Mouse (Mus musculus) layer of hippocampus, postnatal 10 days (tissue): ENCODE data around the gene Arap1. TPM values are rescaled to one million over a fixed set of nuclear protein-coding genes. Genes with fewer than 3 reads are reported as not detected.

Experiments used
- DNase-seq, 2 experiments: peaks; one replicate each; pipeline ENCODE4 v3.0.0; 2021; ENCODE audit warnings: low spot score in 2 of 2
- total RNA-seq, 2 experiments: library from RNA; stranded (reverse); gene quantifications; 2 replicates each; pipeline ENCODE4 v1.2.3; 2021

Arap1 gene
- total RNA-seq, 2 experiments from 2014 or later = 19.1 to 24.0 TPM

- no peak for DNase-seq
Observed at GRCm38 (mm10) chr7:101435038-101435437, 87.2 kb downstream of the Arap1 start.

- DNase-seq = no peak
Observed at GRCm38 (mm10) chr7:101437876-101438275, 90.0 kb downstream of the Arap1 start.

GRCm38 (mm10) chr7:101443093-101443492 lies 95.2 kb downstream of the Arap1 start:
- DNase-seq = no peak

GRCm38 (mm10) chr7:101444211-101444610 lies 96.3 kb downstream of the Arap1 start:
- no peak for DNase-seq

GRCm38 (mm10) chr7:101449855-101450254 lies 102.0 kb downstream of the Arap1 start:
- DNase-seq = no peak

GRCm38 (mm10) chr7:101450422-101451401 lies 102.8 kb downstream of the Arap1 start:
- DNase-seq = peak; percentile 95

- no peak for DNase-seq
Observed at GRCm38 (mm10) chr7:101452669-101453068, 104.8 kb downstream of the Arap1 start.

GRCm38 (mm10) chr7:101453296-101453695 lies 105.4 kb downstream of the Arap1 start:
- no peak for DNase-seq

DNA sequence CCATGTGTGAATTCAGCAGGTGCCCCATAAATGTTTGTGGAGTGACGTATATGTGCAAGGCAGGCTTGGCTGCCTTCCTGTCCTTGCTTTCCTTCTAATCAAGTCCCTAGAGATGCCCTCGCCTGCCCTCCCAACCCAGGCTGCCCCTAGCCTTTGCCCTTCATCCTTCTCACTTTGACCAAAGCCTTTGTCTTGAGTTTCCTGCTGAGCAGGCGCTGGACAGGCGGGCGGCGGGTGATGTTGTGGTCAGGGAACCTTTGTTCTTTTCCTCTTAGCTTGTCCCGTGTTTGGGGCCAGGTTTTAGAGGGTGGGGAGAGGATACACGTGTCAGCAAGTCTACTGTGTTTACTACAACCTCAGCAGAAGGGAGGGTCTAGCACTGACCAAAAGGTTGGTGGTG lies 105.9 kb downstream of the Arap1 start:
- DNase-seq = no peak

DNA sequence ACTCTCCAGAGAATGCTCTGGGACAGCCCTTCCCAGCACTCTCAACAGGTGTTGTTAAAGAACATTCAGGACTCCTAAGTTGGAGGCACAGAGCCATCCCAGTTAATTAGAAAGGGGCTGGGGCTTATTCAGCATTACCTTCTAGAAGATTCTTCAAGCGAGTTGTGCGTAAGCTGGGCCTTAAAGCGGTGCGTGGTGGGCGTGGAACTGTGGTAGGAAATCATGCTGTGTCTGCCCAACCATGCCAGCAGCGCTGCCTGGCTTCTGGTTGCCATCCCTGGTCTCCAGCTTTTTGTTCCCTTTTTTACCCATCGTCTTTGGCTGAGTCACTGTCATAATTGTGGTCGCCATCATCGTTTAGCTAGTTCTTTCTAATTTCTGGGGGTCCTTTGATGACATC lies 106.6 kb downstream of the Arap1 start:
- DNase-seq = no peak

- DNase-seq = peak in 1 of 2 experiments; percentile 23
Observed at GRCm38 (mm10) chr7:101455141-101455540, 107.3 kb downstream of the Arap1 start.

GRCm38 (mm10) chr7:101456318-101456717 lies 108.5 kb downstream of the Arap1 start:
- DNase-seq = no peak

DNA sequence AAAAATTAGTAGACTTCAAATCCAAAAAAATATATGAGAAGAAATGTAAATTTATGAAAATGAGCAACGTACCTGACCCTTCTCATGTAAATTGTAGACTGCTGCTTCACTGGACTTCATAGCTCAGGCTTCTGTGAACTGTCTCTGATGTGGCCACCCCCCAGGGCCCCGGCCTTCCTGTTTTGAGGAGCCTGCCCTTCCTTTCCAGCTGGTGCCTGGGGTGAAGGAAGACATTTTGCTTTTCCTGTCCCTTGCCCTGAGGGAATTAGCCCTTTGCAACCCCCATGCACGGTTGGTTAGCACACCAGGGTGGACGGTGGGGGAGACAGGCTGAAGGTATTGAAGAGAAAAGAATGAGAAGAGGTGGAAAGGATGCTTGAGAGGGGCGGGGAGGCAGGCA lies 108.9 kb downstream of the Arap1 start:
- no peak for DNase-seq

DNA sequence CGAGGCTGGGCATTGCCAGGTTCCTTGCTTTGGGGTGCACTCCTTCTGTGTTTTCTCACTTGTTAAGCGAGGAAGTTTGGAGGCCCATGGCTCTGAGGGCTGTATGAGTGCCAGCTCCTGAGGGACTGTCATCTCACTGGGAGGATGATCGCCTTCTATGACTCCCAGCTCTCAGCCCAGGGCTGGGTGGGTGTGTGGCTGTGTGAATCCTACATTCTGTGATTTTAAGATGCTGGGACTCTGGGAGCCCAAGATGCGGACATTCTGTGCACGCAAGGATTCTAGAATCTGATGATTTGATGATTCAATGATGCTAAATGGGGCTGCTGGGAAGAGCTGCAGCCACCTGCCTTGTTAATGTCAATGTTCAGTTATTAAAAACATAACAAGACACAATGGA lies 109.4 kb downstream of the Arap1 start:
- DNase-seq = no peak

- DNase-seq = no peak
Observed at GRCm38 (mm10) chr7:101457801-101458200, 109.9 kb downstream of the Arap1 start.

- no peak for DNase-seq
Observed at GRCm38 (mm10) chr7:101458278-101458781, 110.5 kb downstream of the Arap1 start.

DNA sequence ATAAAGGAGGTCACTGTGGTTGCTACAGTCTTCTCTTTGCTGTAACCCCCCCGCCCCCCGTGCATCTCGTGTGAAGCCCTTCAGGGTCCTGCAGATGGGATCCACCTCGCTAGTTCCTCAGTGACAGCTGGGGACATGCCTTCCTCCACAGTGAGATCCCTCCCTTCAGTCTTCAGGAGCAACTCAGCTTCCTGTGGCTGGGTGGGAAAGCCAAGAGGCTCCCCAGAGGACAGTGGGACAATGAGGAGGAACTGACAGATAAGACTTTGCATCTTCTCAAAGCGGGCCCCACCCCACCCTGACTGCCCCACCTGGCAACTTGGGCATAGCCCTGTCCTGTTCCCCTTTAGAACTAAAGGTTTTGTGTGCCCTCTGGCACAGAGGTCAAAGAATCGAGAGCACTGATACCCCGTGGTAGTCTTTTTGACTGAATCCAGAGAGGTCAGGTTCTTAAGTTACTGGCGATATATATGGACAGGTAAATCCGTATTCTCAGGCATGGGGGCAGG lies 111.5 kb downstream of the Arap1 start:
- no peak for DNase-seq

GRCm38 (mm10) chr7:101459923-101460607 lies 112.2 kb downstream of the Arap1 start:
- DNase-seq = no peak

GRCm38 (mm10) chr7:101460608-101460957 lies 112.7 kb downstream of the Arap1 start:
- peak; percentile 81 for DNase-seq

- DNase-seq = no peak
Observed at GRCm38 (mm10) chr7:101461571-101461970, 113.7 kb downstream of the Arap1 start.
